Comparison of ENCODE assay signal across 22 mouse cellular contexts in genomic region chr2:173742090-173742489, GRCm38 (mm10). TPM values are rescaled to one million over a fixed set of nuclear protein-coding genes. Genes with fewer than 3 reads are reported as not detected.
DNase-seq lines count a peak whose midpoint lies in the region; ATAC-seq and TF ChIP-seq lines count a peak whose summit lies in the region.
"Had no signal": no experiment of that assay in that cellular context is flagged by ENCODE, and none has a peak within 500 bp of the region (broad histone marks: within the 10 kb centered on the region; RNA-seq: fewer than 3 reads in every experiment).

No protein-coding gene starts in this region.

- no peak for TF ChIP-seq CTCF in kidney, adult 2 months (conservative IDR thresholded peaks at IDR 0.05; ENCODE audit: insufficient read depth, insufficient read length, low read depth, low read length)
- TF ChIP-seq CTCF in midbrain, postnatal 0 days (IDR thresholded peaks at IDR 0.05) = no peak

- H3K27me3 ChIP-seq in kidney, adult 2 months (replicated peaks; ENCODE audit: control insufficient read depth, insufficient read depth, low read length) = no peaks in the 10 kb centered on the region
- no peaks in the 10 kb centered on the region for H3K27me3 ChIP-seq in kidney, embryonic 14.5 days (ENCODE audit: control insufficient read depth, insufficient read depth, low read length)
- no peaks in the 10 kb centered on the region for H3K27me3 ChIP-seq in midbrain, postnatal 0 days (ENCODE audit: insufficient read depth, low read length)
- H3K27me3 ChIP-seq in midbrain, embryonic 10.5 days (ENCODE audit: low read depth, poor library complexity, severe bottlenecking) = no peaks in the 10 kb centered on the region
- H3K27me3 ChIP-seq in intestine, embryonic 16.5 days (replicated peaks; ENCODE audit: control insufficient read depth, insufficient read depth, low read length) = no peaks in the 10 kb centered on the region
- no peaks in the 10 kb centered on the region for H3K27me3 ChIP-seq in stomach, embryonic 16.5 days (ENCODE audit: control insufficient read depth, insufficient read depth, low read length)
- H3K27me3 ChIP-seq: forebrain, embryonic 13.5 days; heart, embryonic 15.5 days; liver, embryonic 12.5 days; megakaryocyte, embryonic 14.5 days had no signal

- H3K4me2 ChIP-seq in kidney, embryonic 14.5 days (replicated peaks; ENCODE audit: low read depth, low read length) = no peak overlapping the region
- H3K4me2 ChIP-seq in midbrain, postnatal 0 days (ENCODE audit: low read depth, low read length, poor library complexity, severe bottlenecking) = no peak overlapping the region
- H3K4me2 ChIP-seq in intestine, embryonic 16.5 days (ENCODE audit: low read depth, low read length) = peak overlapping the region; percentile 27
- peak overlapping the region; percentile 5; the same call in 1 of the 2 replicates for H3K4me2 ChIP-seq in stomach, embryonic 16.5 days (ENCODE audit: low read depth, low read length)
- H3K4me2 ChIP-seq: forebrain, embryonic 13.5 days; heart, embryonic 15.5 days; hindbrain, embryonic 14.5 days; liver, embryonic 12.5 days had no signal

- H3K27ac ChIP-seq in kidney, adult 2 months (ENCODE audit: insufficient read depth, low read depth, low read length) = no peak overlapping the region
- no peak overlapping the region for H3K27ac ChIP-seq in kidney, embryonic 14.5 days (ENCODE audit: low read depth, low read length)
- no peak overlapping the region for H3K27ac ChIP-seq in midbrain, postnatal 0 days (ENCODE audit: low read depth, low read length)
- no peak overlapping the region for H3K27ac ChIP-seq in midbrain, embryonic 10.5 days (replicated peaks)
- H3K27ac ChIP-seq in intestine, embryonic 16.5 days (ENCODE audit: low read length) = peak overlapping the region; percentile 61
- peak overlapping the region; percentile 28; the same call in 1 of the 2 replicates for H3K27ac ChIP-seq in stomach, embryonic 16.5 days (ENCODE audit: low read length)
- H3K27ac ChIP-seq: forebrain, embryonic 13.5 days; heart, embryonic 15.5 days; hindbrain, embryonic 14.5 days; liver, embryonic 12.5 days had no signal

- H3K9me3 ChIP-seq in kidney, embryonic 14.5 days (ENCODE audit: control insufficient read depth, low read length) = peaks cover 4% of the 10 kb centered on the region; the same call in 1 of the 2 replicates
- no peaks in the 10 kb centered on the region for H3K9me3 ChIP-seq in midbrain, postnatal 0 days (ENCODE audit: low read length)
- H3K9me3 ChIP-seq in midbrain, embryonic 10.5 days (replicated peaks) = no peaks in the 10 kb centered on the region; the same call in 1 of the 2 replicates
- peaks cover 4% of the 10 kb centered on the region; the same call in 1 of the 2 replicates for H3K9me3 ChIP-seq in intestine, embryonic 16.5 days (ENCODE audit: control insufficient read depth, low read length)
- H3K9me3 ChIP-seq in stomach, embryonic 16.5 days (replicated peaks; ENCODE audit: control insufficient read depth, low read length) = no peaks in the 10 kb centered on the region
- H3K9me3 ChIP-seq: heart, embryonic 15.5 days; liver, embryonic 12.5 days had no signal

- TF ChIP-seq POLR2A in kidney, adult 2 months (IDR thresholded peaks at IDR 0.05; ENCODE audit: low read depth, low read length) = no peak

- peaks cover 16% of the 10 kb centered on the region; the same call in 1 of the 2 replicates for H3K4me1 ChIP-seq in kidney, adult 2 months (ENCODE audit: control insufficient read depth, insufficient read depth, low read length)
- peaks cover 19% of the 10 kb centered on the region; the same call in 1 of the 2 replicates for H3K4me1 ChIP-seq in kidney, embryonic 14.5 days (ENCODE audit: control insufficient read depth, insufficient read depth, low read length)
- peaks cover 13% of the 10 kb centered on the region; the same call in 1 of the 2 replicates for H3K4me1 ChIP-seq in midbrain, postnatal 0 days (ENCODE audit: insufficient read depth, low read length)
- peaks cover 20% of the 10 kb centered on the region for H3K4me1 ChIP-seq in midbrain, embryonic 10.5 days
- peaks cover 47% of the 10 kb centered on the region for H3K4me1 ChIP-seq in intestine, embryonic 16.5 days (ENCODE audit: control insufficient read depth, insufficient read depth, low read length)
- H3K4me1 ChIP-seq in stomach, embryonic 16.5 days (ENCODE audit: control insufficient read depth, insufficient read depth, low read length) = peaks cover 35% of the 10 kb centered on the region

- no peaks in the 10 kb centered on the region for H3K36me3 ChIP-seq in kidney, adult 2 months (ENCODE audit: control insufficient read depth, insufficient read depth, low read length)
- peaks cover 7% of the 10 kb centered on the region for H3K36me3 ChIP-seq in kidney, embryonic 14.5 days (ENCODE audit: control insufficient read depth, insufficient read depth, low read length)
- no peaks in the 10 kb centered on the region for H3K36me3 ChIP-seq in midbrain, postnatal 0 days (ENCODE audit: insufficient read depth, low read length)
- H3K36me3 ChIP-seq in midbrain, embryonic 10.5 days = peaks cover 25% of the 10 kb centered on the region
- H3K36me3 ChIP-seq in intestine, embryonic 16.5 days (ENCODE audit: control insufficient read depth, insufficient read depth, low read length) = no peaks in the 10 kb centered on the region
- no peaks in the 10 kb centered on the region for H3K36me3 ChIP-seq in stomach, embryonic 16.5 days (ENCODE audit: control insufficient read depth, insufficient read depth, low read length)
- H3K36me3 ChIP-seq: heart, embryonic 15.5 days had no signal

- H3K4me3 ChIP-seq in kidney, adult 2 months (ENCODE audit: insufficient read depth, low read depth, low read length) = no peak overlapping the region
- no peak overlapping the region for H3K4me3 ChIP-seq in kidney, embryonic 14.5 days (ENCODE audit: low read length)
- H3K4me3 ChIP-seq in midbrain, postnatal 0 days (ENCODE audit: low read depth, low read length) = no peak overlapping the region
- no peak overlapping the region for H3K4me3 ChIP-seq in midbrain, embryonic 10.5 days
- no peak overlapping the region for H3K4me3 ChIP-seq in intestine, embryonic 16.5 days (ENCODE audit: low read length)
- H3K4me3 ChIP-seq in stomach, embryonic 16.5 days (replicated peaks; ENCODE audit: low read length) = no peak overlapping the region
- H3K4me3 ChIP-seq: forebrain, embryonic 13.5 days; heart, embryonic 15.5 days; liver, embryonic 12.5 days; megakaryocyte, embryonic 14.5 days had no signal

- peak; percentile 45 for DNase-seq in kidney, adult 2 months
- DNase-seq in midbrain, postnatal 0 days (ENCODE audit: low spot score) = no peak
- no peak for DNase-seq in midbrain, embryonic 10.5 days (ENCODE audit: low spot score)
- no peak for DNase-seq in heart, postnatal 10 days
- no peak for DNase-seq in lung, adult 18-20 months
- DNase-seq: cerebellum, adult 18-20 months; heart, adult 11 months had no signal

- WGBS in kidney, adult 2 months = 40% methylated on average over 13 of the region's 13 CpGs
- WGBS in kidney, embryonic 14.5 days = 62% methylated on average over 13 of the region's 13 CpGs
- 66% methylated on average over 13 of the region's 13 CpGs for WGBS in midbrain, postnatal 0 days
- WGBS in midbrain, embryonic 10.5 days = 91% methylated on average over 13 of the region's 13 CpGs
- WGBS in intestine, embryonic 16.5 days = 28% methylated on average over 13 of the region's 13 CpGs
- 31% methylated on average over 13 of the region's 13 CpGs for WGBS in stomach, embryonic 16.5 days

- intact Hi-C loops in heart, postnatal 10 days (cut with DNase I) = no loop called here

- no peak for ATAC-seq in kidney, embryonic 14.5 days (ENCODE audit: low FRiP score, low TSS enrichment)
- no peak for ATAC-seq in midbrain, postnatal 0 days (ENCODE audit: low FRiP score)
- ATAC-seq in intestine, embryonic 16.5 days = no peak
- no peak for ATAC-seq in stomach, embryonic 16.5 days (ENCODE audit: insufficient read depth, low FRiP score)
- ATAC-seq: forebrain, embryonic 13.5 days; liver, embryonic 12.5 days had no signal

- no peak overlapping the region for H3K9ac ChIP-seq in kidney, embryonic 14.5 days (ENCODE audit: low read depth, low read length)
- H3K9ac ChIP-seq in midbrain, postnatal 0 days (replicated peaks; ENCODE audit: low read length, poor library complexity, severe bottlenecking) = 0 out of 2 replicates have a peak overlapping the region, but pooled peaks have one; percentile 13
- 0 out of 2 replicates have a peak overlapping the region, but pooled peaks have one; percentile 12 for H3K9ac ChIP-seq in intestine, embryonic 16.5 days (ENCODE audit: low read depth, low read length)
- H3K9ac ChIP-seq in stomach, embryonic 16.5 days (ENCODE audit: low read length) = no peak overlapping the region
- H3K9ac ChIP-seq: forebrain, embryonic 13.5 days; heart, embryonic 15.5 days; hindbrain, embryonic 14.5 days; liver, embryonic 12.5 days had no signal

RNA-seq across cellular contexts. Expression of gene Vapb, which starts 4.8 kb away (rescaled TPM):
- 18.9 and 21.3 TPM in 2 replicates for polyA plus RNA-seq in kidney, adult 2 months (2012; rRNA removed)
- 9.3 and 18.9 TPM in 2 replicates for polyA plus RNA-seq in kidney, embryonic 14.5 days (2014; fragmentation: Nextera tagmentation; extraction: Ambion mirVana)
- 36.3 and 41.6 TPM in 2 replicates for total RNA-seq in midbrain, postnatal 0 days (2014; rRNA removed)
- polyA plus RNA-seq in midbrain, postnatal 0 days (2015; fragmentation: Nextera tagmentation; extraction: Ambion mirVana) = 11.5 and 14.6 TPM in 2 replicates
- 9.4 and 11.6 TPM in 2 replicates for polyA plus RNA-seq in midbrain, embryonic 10.5 days (2016; fragmentation: Nextera tagmentation; extraction: Ambion mirVana)
- 16.2 and 19.6 TPM in 2 replicates for polyA plus RNA-seq in intestine, embryonic 16.5 days (2015; fragmentation: Nextera tagmentation; extraction: Ambion mirVana)
- 19.7 and 20.7 TPM in 2 replicates for polyA plus RNA-seq in stomach, embryonic 16.5 days (2015; fragmentation: Nextera tagmentation; extraction: Ambion mirVana)
- 100 to 1,000 TPM; 101 to 108 TPM for total RNA-seq in heart, postnatal 10 days (2021)

RNA-seq across cellular contexts. Expression of gene 1700010B08Rik, which starts 22.9 kb away (rescaled TPM):
- not detected in 2 replicates for polyA plus RNA-seq in kidney, adult 2 months (2012; rRNA removed)
- 0.23 TPM in 1 of 2 replicates, not detected in the other for polyA plus RNA-seq in kidney, embryonic 14.5 days (2014; fragmentation: Nextera tagmentation; extraction: Ambion mirVana)
- total RNA-seq in midbrain, postnatal 0 days (2014; rRNA removed) = not detected in 2 replicates
- polyA plus RNA-seq in midbrain, postnatal 0 days (2015; fragmentation: Nextera tagmentation; extraction: Ambion mirVana) = not detected in 2 replicates
- not detected in 2 replicates for polyA plus RNA-seq in midbrain, embryonic 10.5 days (2016; fragmentation: Nextera tagmentation; extraction: Ambion mirVana)
- polyA plus RNA-seq in intestine, embryonic 16.5 days (2015; fragmentation: Nextera tagmentation; extraction: Ambion mirVana) = not detected in 2 replicates
- not detected in 2 replicates for polyA plus RNA-seq in stomach, embryonic 16.5 days (2015; fragmentation: Nextera tagmentation; extraction: Ambion mirVana)
- not detected for total RNA-seq in heart, postnatal 10 days (2021)
- total RNA-seq: adrenal gland, adult 2 months; layer of hippocampus, adult 8-10 months had no signal
- polyA plus RNA-seq: adrenal gland, adult 2 months; brain, embryonic 14.5 days; C2C12; cortical plate, adult 2 months; forebrain, embryonic 13.5 days; heart, embryonic 15.5 days; hindbrain, embryonic 14.5 days; liver, embryonic 12.5 days; lung, embryonic 16.5 days; thymus, postnatal 0 days had no signal

Comparison
In these comparisons a context has a peak if more than half of its experiments do, and no peak if none do; other contexts are left out.
1. H3K27ac ChIP-seq: peak in intestine, embryonic 16.5 days (single experiment) and stomach, embryonic 16.5 days (single experiment); none in kidney, adult 2 months (single experiment), kidney, embryonic 14.5 days (single experiment), midbrain, postnatal 0 days (single experiment) and midbrain, embryonic 10.5 days (single experiment).
2. H3K4me2 ChIP-seq: peak in intestine, embryonic 16.5 days (single experiment) and stomach, embryonic 16.5 days (single experiment); none in kidney, embryonic 14.5 days (single experiment) and midbrain, postnatal 0 days (single experiment).
3. H3K9ac ChIP-seq: peak in midbrain, postnatal 0 days (single experiment) and intestine, embryonic 16.5 days (single experiment); none in kidney, embryonic 14.5 days (single experiment) and stomach, embryonic 16.5 days (single experiment).